Mouse (Mus musculus) midbrain, embryonic 11.5 days (tissue): ENCODE results near the gene Gm47841. TPM values are rescaled to one million over a fixed set of nuclear protein-coding genes. Genes with fewer than 3 reads are reported as not detected.

Source experiments
- ATAC-seq: fragments of 200-750 bp; cut with Nextera tagmentation; 2 replicates; pipeline ENCODE4 v1.8.0; 2017; ENCODE audit warnings: moderate TSS enrichment, moderate library complexity; ENCODE audit not compliant: low FRiP score
- DNase-seq: peaks from one replicate; pipeline ENCODE4 v3.0.0; 2015; ENCODE audit warnings: low spot score; ENCODE audit errors: missing footprints
- H3K27ac ChIP-seq: fragments of 300-500 bp; sonication (generic); 2 replicates; pipeline ENCODE4 v1.5.1; 2014; ENCODE audit warnings: low read depth, low read length
- H3K27me3 ChIP-seq: fragments of 300-500 bp; sonication (generic); 2 replicates; pipeline ENCODE4 v1.6.1; 2014; ENCODE audit warnings: mild to moderate bottlenecking, low read length, moderate library complexity, mixed read lengths; ENCODE audit not compliant: control insufficient read depth, insufficient read depth
- H3K36me3 ChIP-seq: fragments of 300-500 bp; sonication (generic); 2 replicates; pipeline ENCODE4 v1.6.1; 2014; ENCODE audit warnings: mild to moderate bottlenecking, low read length, moderate library complexity, mixed read lengths; ENCODE audit not compliant: control insufficient read depth, insufficient read depth
- H3K4me1 ChIP-seq: fragments of 300-500 bp; sonication (generic); 2 replicates; pipeline ENCODE4 v1.6.1; 2014; ENCODE audit warnings: low read length; ENCODE audit not compliant: control insufficient read depth, insufficient read depth
- H3K4me2 ChIP-seq: fragments of 300-500 bp; sonication (generic); 2 replicates; pipeline ENCODE4 v1.6.1; 2014; ENCODE audit warnings: mild to moderate bottlenecking, moderate library complexity
- H3K4me3 ChIP-seq: fragments of 300-500 bp; sonication (generic); 2 replicates; pipeline ENCODE4 v1.5.1; 2014; ENCODE audit warnings: low read depth, low read length
- H3K9ac ChIP-seq: fragments of 300-500 bp; sonication (generic); 2 replicates; pipeline ENCODE4 v1.6.1; 2014; ENCODE audit warnings: low read length
- H3K9me3 ChIP-seq: fragments of 300-500 bp; sonication (generic); 2 replicates; pipeline ENCODE4 v1.6.1; 2016; ENCODE audit warnings: low read length; ENCODE audit not compliant: control insufficient read depth
- WGBS: fragments of 180-500 bp; shearing (Covaris S2); extraction: QIAGEN DNeasy Blood & Tissue Kit; methylation state at CpG from one replicate; pipeline ENCODE4 v1.1.7; 2014; 5-methylcytosine and 5-hydroxymethylcytosine counted together
- polyA plus RNA-seq: library from polyadenylated mRNA; unstranded; fragments of >200 nt; fragmentation: Nextera tagmentation; extraction: Ambion mirVana; gene quantifications from 2 replicates; pipeline ENCODE4 v1.2.1, GENCODE M21; 2014

Gm47841 gene
- polyA plus RNA-seq, 1 experiment from 2014 or later, result not detected

- 49% methylated on average over 17 of the region's 17 CpGs for WGBS
Observed at GRCm38 (mm10) chr15:101039651-101040050, 7.5 kb downstream of the Gm47841 start.

DNA sequence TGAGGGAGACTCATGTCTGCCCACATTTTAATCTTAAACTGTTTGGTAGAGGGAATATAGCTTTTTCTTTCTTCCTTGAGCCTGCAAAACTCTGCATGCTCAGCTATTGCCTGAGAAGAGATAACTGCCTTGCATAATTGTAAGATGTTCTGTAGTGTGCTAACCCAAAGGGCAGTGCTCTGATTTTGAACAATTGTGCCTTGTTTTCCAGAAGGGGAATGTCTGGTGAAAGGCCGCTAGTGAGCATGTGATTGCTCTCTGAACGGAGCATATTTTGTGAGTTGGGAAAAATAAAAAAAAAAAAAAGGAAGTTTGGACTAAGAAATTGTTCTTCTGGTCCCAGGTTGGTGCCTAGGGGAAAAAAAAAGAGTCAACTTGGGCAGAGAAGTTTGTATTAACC is 18.2 kb downstream of the Gm47841 start:
- no peak for ATAC-seq
- no peak overlapping the region for H3K27ac ChIP-seq
- no peaks in the 10 kb centered on the region for H3K36me3 ChIP-seq
- DNase-seq, result no peak
- 82% methylated on average over 2 of the region's 2 CpGs for WGBS
- no peaks in the 10 kb centered on the region for H3K9me3 ChIP-seq
- H3K4me1 ChIP-seq, result no peaks in the 10 kb centered on the region
- H3K4me2 ChIP-seq, result no peak overlapping the region
- H3K27me3 ChIP-seq, result no peaks in the 10 kb centered on the region
- no peak overlapping the region for H3K9ac ChIP-seq
- H3K4me3 ChIP-seq, result no peak overlapping the region

More at GRCm38 (mm10) chr15:101039651-101040050, 7.5 kb downstream of the Gm47841 start:
- Histone ChIP-seq H3K27ac (no peak overlapping the region), H3K4me2 (no peak overlapping the region), H3K27me3 (peaks cover 18% of the 10 kb centered on the region), H3K9ac (no peak overlapping the region), H3K4me3 (no peak overlapping the region), H3K9me3 (no peaks in the 10 kb centered on the region), H3K4me1 (no peaks in the 10 kb centered on the region), H3K36me3 (peaks cover 2% of the 10 kb centered on the region)
- DNase-seq (no peak), ATAC-seq (no peak)

- WGBS, result 91% methylated on average over 6 of the region's 6 CpGs
Observed at GRCm38 (mm10) chr15:101011352-101011751, 35.8 kb downstream of the Gm47841 start.

GRCm38 (mm10) chr15:101008386-101009010 is 38.7 kb downstream of the Gm47841 start:
- Histone ChIP-seq H3K9ac (no peak overlapping the region), H3K27me3 (no peaks in the 10 kb centered on the region), H3K9me3 (no peaks in the 10 kb centered on the region), H3K4me1 (peaks cover 5% of the 10 kb centered on the region; the same call in 1 of the 2 replicates), H3K4me2 (no peak overlapping the region), H3K27ac (no peak overlapping the region), H3K4me3 (no peak overlapping the region), H3K36me3 (no peaks in the 10 kb centered on the region; the same call in 1 of the 2 replicates)
- no peak for ATAC-seq
- WGBS, result 94% methylated on average over 14 of the region's 14 CpGs
- peak; percentile 49 for DNase-seq

More at GRCm38 (mm10) chr15:101011352-101011751, 35.8 kb downstream of the Gm47841 start:
- no peaks in the 10 kb centered on the region for H3K27me3 ChIP-seq
- no peaks in the 10 kb centered on the region for H3K9me3 ChIP-seq
- H3K4me2 ChIP-seq, result no peak overlapping the region
- H3K9ac ChIP-seq, result no peak overlapping the region
- no peak overlapping the region for H3K27ac ChIP-seq
- peaks cover 5% of the 10 kb centered on the region; the same call in 1 of the 2 replicates for H3K4me1 ChIP-seq
- no peak overlapping the region for H3K4me3 ChIP-seq
- no peaks in the 10 kb centered on the region; the same call in 1 of the 2 replicates for H3K36me3 ChIP-seq
- no peak for ATAC-seq
- no peak for DNase-seq

DNA sequence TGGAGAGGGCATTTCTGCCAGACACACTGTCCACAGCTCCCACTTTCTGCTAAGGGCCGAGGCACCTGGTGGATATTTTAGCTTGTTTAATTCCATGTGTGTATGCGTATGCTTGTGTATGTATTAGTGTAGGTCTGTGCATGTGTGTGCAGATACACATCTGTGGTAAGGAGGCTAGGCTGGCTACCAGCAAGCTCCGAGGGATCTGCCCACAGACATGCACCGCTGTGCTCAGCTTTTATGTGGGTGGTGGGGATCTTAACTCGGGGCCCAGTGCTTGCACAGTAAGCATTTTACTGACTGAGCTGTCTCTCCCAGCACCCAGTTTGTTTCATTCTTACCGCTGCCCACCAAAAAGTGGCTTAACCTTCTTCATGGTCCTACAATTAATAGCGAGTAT is 40.0 kb downstream of the Gm47841 start:
- H3K4me1 ChIP-seq, result peaks cover 5% of the 10 kb centered on the region; the same call in 1 of the 2 replicates
- DNase-seq (peak; percentile 12), ATAC-seq (no peak)
- H3K4me3 ChIP-seq, result no peak overlapping the region
- H3K4me2 ChIP-seq, result no peak overlapping the region
- H3K9me3 ChIP-seq, result no peaks in the 10 kb centered on the region
- 76% methylated on average over 7 of the region's 7 CpGs for WGBS
- H3K9ac ChIP-seq, result no peak overlapping the region
- no peak overlapping the region for H3K27ac ChIP-seq
- H3K36me3 ChIP-seq, result no peaks in the 10 kb centered on the region; the same call in 1 of the 2 replicates
- no peaks in the 10 kb centered on the region for H3K27me3 ChIP-seq

DNA sequence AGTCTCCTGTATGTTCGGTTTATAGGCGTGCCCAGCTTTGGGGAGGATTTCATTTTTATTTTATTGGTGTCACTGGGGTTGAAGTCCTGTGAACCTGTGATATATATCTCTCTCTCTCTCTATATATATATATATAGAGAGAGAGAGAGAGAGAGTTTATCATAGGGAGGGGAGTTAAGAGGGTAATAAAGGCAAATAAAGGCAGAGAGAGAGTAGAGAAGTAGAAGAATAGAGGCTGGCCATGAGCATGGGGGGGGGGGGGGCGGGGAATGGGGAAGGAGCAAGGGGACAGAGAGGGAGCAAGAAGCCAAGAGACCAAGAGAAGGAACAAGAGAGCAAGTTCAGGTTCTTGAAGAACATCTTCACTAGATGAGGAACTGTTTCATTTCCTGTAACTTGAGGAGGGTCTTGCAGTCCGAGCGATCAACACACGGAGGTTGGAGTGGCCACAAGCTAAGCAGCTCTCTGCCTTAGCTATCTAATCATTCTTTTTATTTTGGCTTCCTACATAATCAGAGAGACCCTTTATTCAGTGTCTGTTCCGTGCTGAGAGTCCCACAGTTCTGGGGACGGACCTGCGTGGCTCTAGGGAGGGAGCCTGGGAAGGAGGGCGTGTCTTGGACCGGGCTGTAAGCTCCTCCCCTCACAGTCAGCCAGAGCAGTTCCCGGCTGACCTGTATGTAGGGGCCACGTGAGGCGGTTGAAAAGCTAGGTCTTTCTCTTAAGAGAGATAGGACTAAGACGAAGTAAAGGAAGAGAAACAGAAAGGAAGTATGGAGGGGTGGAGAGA is 40.8 kb downstream of the Gm47841 start:
- 14% methylated on average over 14 of the region's 15 CpGs for WGBS
- H3K9ac ChIP-seq, result peak overlapping the region; percentile 40
- H3K27me3 ChIP-seq, result no peaks in the 10 kb centered on the region

DNA sequence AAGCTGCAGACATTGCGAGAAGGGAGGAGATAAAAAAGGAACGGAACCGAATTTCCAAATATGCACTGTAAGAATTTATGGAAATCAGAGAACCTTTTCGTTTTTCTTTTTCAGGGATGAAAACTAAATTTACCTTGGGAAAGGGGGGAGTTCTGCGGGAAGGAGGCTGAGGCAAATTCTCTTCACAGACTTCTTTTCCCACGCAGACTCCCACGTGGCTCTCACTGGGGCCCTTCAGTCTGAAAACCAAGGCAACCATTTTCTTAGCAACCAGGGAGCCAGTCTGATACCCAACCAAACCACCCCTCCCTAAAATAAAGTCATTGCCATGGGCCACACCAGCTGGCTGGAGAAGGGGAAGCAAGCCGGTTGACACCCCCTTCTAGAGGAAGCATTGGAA is 41.5 kb downstream of the Gm47841 start:
- DNase-seq (peak; percentile 41), ATAC-seq (no peak)
- Histone ChIP-seq H3K9me3 (no peaks in the 10 kb centered on the region), H3K27ac (no peak overlapping the region), H3K9ac (no peak overlapping the region), H3K4me3 (no peak overlapping the region), H3K36me3 (no peaks in the 10 kb centered on the region), H3K27me3 (no peaks in the 10 kb centered on the region), H3K4me2 (no peak overlapping the region), H3K4me1 (peaks cover 5% of the 10 kb centered on the region; the same call in 1 of the 2 replicates)
- 84% methylated on average over 8 of the region's 8 CpGs for WGBS

More for the DNA sequence above, 40.8 kb downstream of the Gm47841 start:
- DNase-seq, result peak; percentile 89
- no peak overlapping the region for H3K27ac ChIP-seq
- H3K9me3 ChIP-seq, result no peaks in the 10 kb centered on the region
- no peaks in the 10 kb centered on the region; the same call in 1 of the 2 replicates for H3K36me3 ChIP-seq
- peaks cover 5% of the 10 kb centered on the region; the same call in 1 of the 2 replicates for H3K4me1 ChIP-seq
- H3K4me2 ChIP-seq, result peak overlapping the region; percentile 46
- peak; percentile 80; the same call in 1 of the 2 replicates for ATAC-seq
- H3K4me3 ChIP-seq, result peak overlapping the region; percentile 28

GRCm38 (mm10) chr15:101004538-101004937 is 42.7 kb downstream of the Gm47841 start:
- ATAC-seq (no peak), DNase-seq (peak; percentile 66)
- Histone ChIP-seq H3K27ac (no peak overlapping the region), H3K9ac (no peak overlapping the region), H3K36me3 (no peaks in the 10 kb centered on the region), H3K27me3 (no peaks in the 10 kb centered on the region), H3K4me1 (peaks cover 5% of the 10 kb centered on the region; the same call in 1 of the 2 replicates), H3K9me3 (no peaks in the 10 kb centered on the region), H3K4me3 (no peak overlapping the region), H3K4me2 (no peak overlapping the region)
- 80% methylated on average over 3 of the region's 3 CpGs for WGBS

- H3K4me1 ChIP-seq, result peaks cover 5% of the 10 kb centered on the region; the same call in 1 of the 2 replicates
- no peaks in the 10 kb centered on the region for H3K36me3 ChIP-seq
- no peak overlapping the region for H3K4me2 ChIP-seq
- ATAC-seq, result no peak
- H3K27me3 ChIP-seq, result no peaks in the 10 kb centered on the region
- 95% methylated on average over 3 of the region's 3 CpGs for WGBS
- H3K9me3 ChIP-seq, result no peaks in the 10 kb centered on the region
- no peak overlapping the region for H3K27ac ChIP-seq
- peak; percentile 66 for DNase-seq
- no peak overlapping the region for H3K4me3 ChIP-seq
- no peak overlapping the region for H3K9ac ChIP-seq
Observed at GRCm38 (mm10) chr15:101002466-101002865, 44.7 kb downstream of the Gm47841 start.
